Mouse (Mus musculus) MEL (cell line): ENCODE results near the gene Acss3. TPM values are rescaled to one million over a fixed set of nuclear protein-coding genes. Genes with fewer than 3 reads are reported as not detected.

Experiments used
- DNase-seq: peaks from one replicate; pipeline ENCODE4 v3.0.0; 2011; ENCODE audit warnings: low read depth, low spot score
- H3K27ac ChIP-seq: 2 replicates; pipeline ENCODE4 v1.5.1; 2012; ENCODE audit warnings: low read depth, mild to moderate bottlenecking, control low read depth, low read length, moderate library complexity; ENCODE audit not compliant: control insufficient read depth
- H3K27me3 ChIP-seq, 2 experiments: fragments of 150-350 bp in 1 of 2; sonication (generic) in 1 of 2; 2 replicates each; pipeline ENCODE4 v1.6.1; 2012; ENCODE audit warnings: low read length in 2 of 2, mild to moderate bottlenecking in 2 of 2, improper control_type of control experiment in 1 of 2, moderate library complexity in 1 of 2; ENCODE audit not compliant: insufficient read depth in 2 of 2, control insufficient read depth in 1 of 2
- H3K36me3 ChIP-seq, 2 experiments: 2 replicates each; pipeline ENCODE4 v1.6.1; 2012 to 2014; ENCODE audit warnings: low read length in 2 of 2, improper control_type of control experiment in 1 of 2, inconsistent platforms in 1 of 2, mild to moderate bottlenecking in 1 of 2; ENCODE audit not compliant: insufficient read depth in 2 of 2, control insufficient read depth in 1 of 2
- H3K4me1 ChIP-seq, 2 experiments: fragments of 150-350 bp in 1 of 2; sonication (generic) in 1 of 2; 2 replicates each; pipeline ENCODE4 v1.6.1; 2012; ENCODE audit warnings: low read length in 2 of 2, improper control_type of control experiment in 1 of 2, mild to moderate bottlenecking in 1 of 2; ENCODE audit not compliant: insufficient read depth in 2 of 2, control insufficient read depth in 1 of 2
- H3K4me3 ChIP-seq, 2 experiments: fragments of 150-350 bp in 1 of 2; sonication (generic) in 1 of 2; 2 replicates each; pipeline ENCODE4 v1.5.1; 2012; ENCODE audit warnings: low read depth in 2 of 2, low read length in 2 of 2, mild to moderate bottlenecking in 2 of 2, moderate library complexity in 2 of 2, control low read depth in 1 of 2, improper control_type of control experiment in 1 of 2; ENCODE audit not compliant: control insufficient read depth in 1 of 2, insufficient read depth in 1 of 2
- H3K79me2 ChIP-seq: 2 replicates; pipeline ENCODE4 v1.6.1; 2012; ENCODE audit warnings: mild to moderate bottlenecking, low read length, moderate library complexity; ENCODE audit not compliant: control insufficient read depth, poor library complexity, insufficient read depth
- H3K9ac ChIP-seq: 2 replicates; pipeline ENCODE4 v1.6.1; 2012; ENCODE audit warnings: low read depth, mild to moderate bottlenecking, control low read depth, low read length, moderate library complexity; ENCODE audit not compliant: control insufficient read depth, poor library complexity, severe bottlenecking
- H3K9me3 ChIP-seq: fragments of 150-350 bp; sonication (generic); replicated peaks from 2 replicates; pipeline ENCODE4 v1.6.1; 2012; ENCODE audit warnings: mild to moderate bottlenecking, low read length, improper control_type of control experiment, moderate library complexity; ENCODE audit not compliant: insufficient read depth
- CHD1 ChIP-seq: IDR thresholded peaks from 2 replicates; pipeline ENCODE4 v1.6.1; 2012; ENCODE audit warnings: low read depth, mild to moderate bottlenecking, inconsistent platforms, low read length, improper control_type of control experiment
- CHD2 ChIP-seq: IDR thresholded peaks from 2 replicates; pipeline ENCODE4 v1.6.1; 2011; ENCODE audit warnings: low read length, improper control_type of control experiment
- CTCF ChIP-seq, 3 experiments: IDR thresholded peaks in 2 of 3; conservative IDR thresholded peaks in 1 of 3; 2 replicates each; pipeline ENCODE4 v1.5.1; 2011 to 2012; ENCODE audit warnings: low read length in 3 of 3, low read depth in 2 of 3, mild to moderate bottlenecking in 2 of 3, improper control_type of control experiment in 1 of 3, inconsistent platforms in 1 of 3, mixed read lengths in 1 of 3, moderate library complexity in 1 of 3; ENCODE audit not compliant: control insufficient read depth in 1 of 3, insufficient read depth in 1 of 3, poor library complexity in 1 of 3, severe bottlenecking in 1 of 3
- ELF1 ChIP-seq: IDR thresholded peaks from 2 replicates; pipeline ENCODE4 v1.6.1; 2014; ENCODE audit warnings: low read depth, mild to moderate bottlenecking, inconsistent platforms, low read length, improper control_type of control experiment, moderate library complexity
- GABPA ChIP-seq: IDR thresholded peaks from 2 replicates; pipeline ENCODE4 v1.6.1; 2012; ENCODE audit warnings: low read depth, mild to moderate bottlenecking, inconsistent platforms, low read length, improper control_type of control experiment, moderate library complexity
- JUND ChIP-seq: IDR thresholded peaks from 2 replicates; pipeline ENCODE4 v1.6.1; 2011; ENCODE audit warnings: low read depth, mild to moderate bottlenecking, improper control_type of control experiment, low read length
- MAX ChIP-seq: IDR thresholded peaks from 2 replicates; pipeline ENCODE4 v1.6.1; 2011; ENCODE audit warnings: low read length, improper control_type of control experiment
- NRF1 ChIP-seq: IDR thresholded peaks from 2 replicates; pipeline ENCODE4 v1.6.1; 2014; ENCODE audit warnings: low read depth, mild to moderate bottlenecking, inconsistent platforms, low read length, improper control_type of control experiment, moderate library complexity; ENCODE audit not compliant: poor library complexity, insufficient read depth, severe bottlenecking
- POLR2AphosphoS5 ChIP-seq: IDR thresholded peaks from 2 replicates; pipeline ENCODE4 v1.6.1; 2012; ENCODE audit warnings: low read depth, borderline replicate concordance, mild to moderate bottlenecking, inconsistent platforms, low read length, moderate library complexity, mixed read lengths
- RAD21 ChIP-seq: IDR thresholded peaks from 2 replicates; pipeline ENCODE4 v1.6.1; 2011; ENCODE audit warnings: mild to moderate bottlenecking, low read depth, low read length, improper control_type of control experiment
- RCOR1 ChIP-seq: IDR thresholded peaks from 2 replicates; pipeline ENCODE4 v1.6.1; 2012; ENCODE audit warnings: low read depth, mild to moderate bottlenecking, inconsistent platforms, low read length, improper control_type of control experiment
- SIN3A ChIP-seq: IDR thresholded peaks from 2 replicates; pipeline ENCODE4 v1.6.1; 2012; ENCODE audit warnings: low read length, improper control_type of control experiment, inconsistent platforms
- SMC3 ChIP-seq: IDR thresholded peaks from 2 replicates; pipeline ENCODE4 v1.6.1; 2011; ENCODE audit warnings: low read depth, low read length, improper control_type of control experiment
- TAL1 ChIP-seq: IDR thresholded peaks from 2 replicates; pipeline ENCODE4 v1.6.1; 2012; ENCODE audit warnings: mild to moderate bottlenecking, inconsistent platforms, low read length, moderate library complexity, mixed read lengths
- TBP ChIP-seq: IDR thresholded peaks from 2 replicates; pipeline ENCODE4 v1.8.0; 2011; ENCODE audit warnings: low read depth, low read length, improper control_type of control experiment
- TCF12 ChIP-seq: IDR thresholded peaks from 2 replicates; pipeline ENCODE4 v1.6.1; 2014; ENCODE audit warnings: low read depth, mild to moderate bottlenecking, inconsistent platforms, low read length, improper control_type of control experiment, moderate library complexity
- UBTF ChIP-seq: IDR thresholded peaks from 2 replicates; pipeline ENCODE4 v1.6.1; 2012; ENCODE audit warnings: low read depth, mild to moderate bottlenecking, inconsistent platforms, low read length, improper control_type of control experiment, moderate library complexity, borderline replicate concordance; ENCODE audit not compliant: insufficient read depth
- USF2 ChIP-seq, 2 experiments: IDR thresholded peaks; 2 replicates each; pipeline ENCODE4 v1.6.1; 2011 to 2012; ENCODE audit warnings: improper control_type of control experiment in 2 of 2, low read length in 2 of 2, borderline replicate concordance in 1 of 2, inconsistent platforms in 1 of 2, low read depth in 1 of 2, mild to moderate bottlenecking in 1 of 2; ENCODE audit not compliant: insufficient read depth in 1 of 2
- ZMIZ1 ChIP-seq: IDR thresholded peaks from 2 replicates; pipeline ENCODE4 v1.6.1; 2012; ENCODE audit warnings: low read depth, mild to moderate bottlenecking, inconsistent platforms, low read length, improper control_type of control experiment, moderate library complexity
- ZNF384 ChIP-seq: IDR thresholded peaks from 2 replicates; pipeline ENCODE4 v1.6.1; 2012; ENCODE audit warnings: low read depth, mild to moderate bottlenecking, inconsistent platforms, low read length, improper control_type of control experiment
- polyA plus RNA-seq, 2 experiments: library from polyadenylated mRNA; stranded (reverse) in 1 of 2; unstranded in 1 of 2; fragments of >175 nt in 1 of 2; fragments of >200 nt in 1 of 2; gene quantifications; 2 replicates each; pipeline versions ENCODE4 v1.2.1 to v1.2.4; 2012; ENCODE audit warnings: low replicate concordance in 2 of 2, low read depth in 1 of 2; ENCODE audit not compliant: insufficient read length in 2 of 2, insufficient read depth in 1 of 2, missing spikeins in 1 of 2
- total RNA-seq: library from RNA; depleted of rRNA; stranded (reverse); fragments of 300-350 nt; gene quantifications from 2 replicates; pipeline ENCODE4 v1.2.3, GENCODE M21; 2012

Acss3 gene
- total and polyA plus RNA-seq, 3 experiments: not detected

- no peak overlapping the region for H3K9ac ChIP-seq
- no peak for TF ChIP-seq NRF1
- TF ChIP-seq POLR2AphosphoS5: no peak
- TF ChIP-seq TAL1: no peak
- TF ChIP-seq CTCF (IDR thresholded peaks at IDR 0.05 in 2 of 3, conservative IDR thresholded peaks at IDR 0.05 in 1 of 3; ENCODE audit: control insufficient read depth in 1 of 3, insufficient read depth in 1 of 3, low read depth in 2 of 3, low read length in 3 of 3, poor library complexity in 1 of 3, severe bottlenecking in 1 of 3): no peak
- TF ChIP-seq RAD21: no peak
- TF ChIP-seq ZNF384: no peak
- no peak for TF ChIP-seq TBP
- no peak for TF ChIP-seq CHD2
- no peak for TF ChIP-seq USF2 (IDR thresholded peaks at IDR 0.05; ENCODE audit: borderline replicate concordance in 1 of 2, insufficient read depth in 1 of 2, low read depth in 1 of 2, low read length in 2 of 2)
- no peak for TF ChIP-seq ELF1
- no peak for TF ChIP-seq JUND
- TF ChIP-seq MAX: no peak
- TF ChIP-seq ZMIZ1: no peak
- no peak for TF ChIP-seq CHD1
- no peak for TF ChIP-seq RCOR1
- no peak for TF ChIP-seq TCF12
- TF ChIP-seq UBTF: no peak
- no peak for TF ChIP-seq GABPA
- no peak for TF ChIP-seq SIN3A
- TF ChIP-seq, all 39 proteins: peak for 0
- H3K79me2 ChIP-seq: no peaks in the 10 kb centered on the region
- H3K4me1 ChIP-seq: no peaks in the 10 kb centered on the region
- no peaks in the 10 kb centered on the region; the same call in 1 of the 2 replicates for H3K9me3 ChIP-seq
- H3K4me3 ChIP-seq: no peak overlapping the region
- DNase-seq: no peak
- no peaks in the 10 kb centered on the region for H3K36me3 ChIP-seq
- H3K27me3 ChIP-seq: no peaks in the 10 kb centered on the region
- H3K27ac ChIP-seq: no peak overlapping the region
Measured at GRCm38 (mm10) chr10:106914275-106914674, 209.2 kb downstream of the Acss3 start.

- DNase-seq: no peak
- TF ChIP-seq CTCF (IDR thresholded peaks at IDR 0.05 in 2 of 3, conservative IDR thresholded peaks at IDR 0.05 in 1 of 3; ENCODE audit: control insufficient read depth in 1 of 3, insufficient read depth in 1 of 3, low read depth in 2 of 3, low read length in 3 of 3, poor library complexity in 1 of 3, severe bottlenecking in 1 of 3): peak in 1 of 3 experiments; percentile 27; a peak in 3 of 6 replicates
- TF ChIP-seq TCF12: no peak
- peak; percentile 15; the same call in 1 of the 2 replicates for TF ChIP-seq SMC3
- TF ChIP-seq, all 39 proteins: peak for 2
- H3K27me3 ChIP-seq: no peaks in the 10 kb centered on the region
- H3K27ac ChIP-seq: no peak overlapping the region
- H3K36me3 ChIP-seq: no peaks in the 10 kb centered on the region
- no peaks in the 10 kb centered on the region for H3K4me1 ChIP-seq
- H3K9ac ChIP-seq: no peak overlapping the region
- no peaks in the 10 kb centered on the region; the same call in 1 of the 2 replicates for H3K9me3 ChIP-seq
- no peaks in the 10 kb centered on the region for H3K79me2 ChIP-seq
- H3K4me3 ChIP-seq: no peak overlapping the region
Measured at GRCm38 (mm10) chr10:106913032-106913431, 210.4 kb downstream of the Acss3 start.
